Mouse (Mus musculus): ENCODE results near the gene Sox10. TPM values are rescaled to one million over a fixed set of nuclear protein-coding genes. Genes with fewer than 3 reads are reported as not detected.

The Sox10 gene
- total RNA-seq (2021) = 0.95 and 2.1 TPM in 2 replicates
- long read RNA-seq = 0 reads

DNA sequence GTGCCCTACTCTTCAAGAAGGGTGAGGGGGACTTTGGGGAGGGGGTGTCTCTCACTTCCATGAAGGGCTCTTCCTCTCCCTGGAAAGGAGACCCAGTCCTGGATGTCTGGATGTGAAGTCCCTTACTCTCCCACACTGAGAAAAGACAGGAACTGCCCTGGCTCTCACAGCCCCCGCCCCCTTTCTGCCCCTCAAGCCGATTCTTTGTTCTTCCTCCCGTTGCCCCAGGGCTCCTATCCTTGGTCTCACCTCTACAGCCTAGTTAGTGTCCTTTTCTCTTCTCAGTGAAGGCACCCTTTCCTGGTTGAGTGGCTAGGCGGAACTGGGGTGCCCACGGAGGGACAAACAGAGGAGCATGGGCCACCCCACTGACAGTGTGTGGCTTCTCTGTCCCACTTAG lies at the start of gene Sox10:
Sox10 (minus strand) TSS at position 101 of the 400 bp plus-strand sequence.
- DNase-seq = no peak

DNA sequence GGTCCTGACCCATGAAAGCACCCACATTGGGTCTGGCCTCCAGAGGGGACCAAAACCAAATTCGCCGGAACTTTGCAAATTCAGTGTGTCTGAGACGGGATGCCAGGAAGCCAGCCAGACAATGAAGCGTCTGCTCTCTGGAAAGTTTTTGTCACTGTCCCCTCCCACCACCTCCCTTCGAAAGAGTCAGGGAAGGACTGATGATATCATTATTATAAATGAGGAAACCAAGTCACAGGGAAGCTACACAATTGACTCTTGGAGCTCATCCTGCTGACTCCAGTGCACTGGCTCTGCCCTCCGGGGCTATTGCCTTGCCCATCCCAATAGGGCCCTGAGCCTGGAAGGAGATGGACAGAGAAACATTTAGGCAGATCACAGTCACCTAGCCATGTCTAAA lies 48.6 kb upstream of the Sox10 start:
- DNase-seq = no peak

DNA sequence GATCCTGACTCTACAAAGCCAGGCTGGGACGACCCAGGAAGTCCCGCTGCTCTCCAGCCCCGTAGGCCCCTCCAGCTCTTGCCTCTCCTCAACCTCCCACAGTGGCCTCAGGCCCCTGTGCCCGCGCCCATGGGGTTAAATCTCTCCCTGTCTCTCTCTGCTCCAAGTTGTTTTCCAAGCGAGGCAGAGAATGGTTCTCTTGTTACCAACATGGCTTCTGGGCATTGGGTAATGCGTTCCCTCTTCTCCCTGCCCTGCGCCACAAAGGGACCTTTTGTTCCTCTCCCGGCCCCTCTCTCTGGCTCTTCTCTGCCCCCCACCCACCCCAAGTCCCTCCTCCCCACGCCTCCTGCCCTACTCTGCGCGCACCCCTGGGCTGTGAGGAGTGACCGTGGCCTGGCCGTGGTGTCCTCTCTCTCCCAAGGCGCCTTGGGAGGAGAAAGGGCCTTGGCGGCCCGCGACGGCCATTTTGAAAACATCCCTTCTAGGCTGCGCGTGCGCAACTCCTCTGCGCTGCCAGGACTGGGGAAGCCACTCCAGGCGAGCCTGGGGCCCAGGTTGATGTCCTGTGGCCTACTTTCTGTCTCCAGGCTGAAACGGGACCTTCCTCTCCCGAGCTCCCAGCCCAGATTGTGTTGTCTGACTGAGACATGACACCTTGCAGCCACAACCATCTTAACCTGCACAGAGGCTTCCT lies 47.9 kb upstream of the Sox10 start:
- no peak for DNase-seq

DNA sequence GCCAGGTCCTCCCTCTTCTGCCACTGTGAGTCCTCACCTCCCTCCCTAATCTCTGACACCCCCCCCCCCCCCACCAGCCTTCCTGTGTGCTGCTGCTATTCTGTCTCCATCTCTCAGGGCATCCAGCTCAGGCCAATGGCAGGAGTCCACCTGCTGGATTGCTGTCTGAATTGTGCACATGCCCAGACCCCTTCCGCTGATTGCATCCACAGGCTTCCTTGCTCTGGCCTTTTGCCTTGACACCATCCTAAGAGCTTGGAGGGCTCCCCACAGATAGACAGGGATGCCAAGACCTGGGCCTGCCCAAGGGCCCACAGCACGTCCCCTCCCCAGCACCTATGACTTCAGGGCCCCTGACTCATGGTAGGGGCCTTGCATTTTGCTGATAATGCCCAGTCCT lies 45.3 kb upstream of the Sox10 start:
- DNase-seq = no peak

DNA sequence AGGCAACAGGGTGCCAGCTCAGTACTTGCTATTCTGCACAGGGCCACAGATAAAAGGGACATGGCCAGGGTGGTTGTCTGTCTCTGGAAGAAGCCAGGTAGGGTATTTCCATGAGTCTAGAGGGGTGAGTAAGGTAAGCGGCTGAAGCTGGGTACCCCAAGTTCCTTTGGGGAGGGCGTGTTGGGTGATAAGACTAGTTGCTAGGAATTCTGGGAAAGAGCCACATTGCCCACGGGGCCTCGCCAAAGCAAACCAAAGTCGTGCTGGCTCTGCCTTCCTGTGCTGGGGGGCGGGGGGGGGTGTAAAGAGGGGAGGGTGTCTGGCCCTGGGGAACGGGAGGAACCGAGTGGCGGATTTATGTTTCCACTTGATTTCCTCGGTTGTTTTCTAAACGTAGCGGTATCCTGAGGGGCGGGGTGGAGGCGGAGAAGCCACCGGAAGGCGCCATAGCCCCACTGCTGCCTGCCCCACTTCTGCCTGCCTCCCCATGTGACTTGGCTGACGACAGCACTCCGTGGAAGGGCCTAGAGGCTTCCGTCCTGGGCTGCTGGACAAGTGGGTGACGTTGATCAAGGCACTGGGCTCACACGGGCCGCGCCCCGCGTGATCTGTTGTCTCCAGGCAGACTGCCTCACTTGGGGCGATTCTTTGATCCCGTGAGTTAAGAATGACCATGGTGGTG lies 43.9 kb upstream of the Sox10 start:
- peak; percentile 28 for DNase-seq

DNA sequence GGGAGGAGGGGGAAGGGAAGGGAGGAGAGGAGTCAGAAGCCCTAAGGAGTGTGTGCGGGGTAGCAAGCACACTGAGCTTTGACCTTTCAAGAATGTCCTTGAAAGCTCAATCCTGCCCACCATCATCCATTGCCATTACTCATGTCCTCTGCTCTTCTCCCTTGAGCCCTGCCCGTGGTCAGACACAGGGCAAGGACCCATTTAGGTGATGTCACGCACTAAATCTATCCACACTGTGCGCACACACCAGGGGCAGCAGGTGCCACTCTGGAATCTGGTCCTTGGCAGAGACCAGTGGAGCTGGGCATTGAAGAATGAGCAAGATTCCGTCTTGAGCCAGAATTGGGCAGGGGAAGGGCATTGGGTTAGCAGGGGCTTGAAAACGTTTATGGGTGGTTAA lies 43.2 kb upstream of the Sox10 start:
- DNase-seq = no peak

DNA sequence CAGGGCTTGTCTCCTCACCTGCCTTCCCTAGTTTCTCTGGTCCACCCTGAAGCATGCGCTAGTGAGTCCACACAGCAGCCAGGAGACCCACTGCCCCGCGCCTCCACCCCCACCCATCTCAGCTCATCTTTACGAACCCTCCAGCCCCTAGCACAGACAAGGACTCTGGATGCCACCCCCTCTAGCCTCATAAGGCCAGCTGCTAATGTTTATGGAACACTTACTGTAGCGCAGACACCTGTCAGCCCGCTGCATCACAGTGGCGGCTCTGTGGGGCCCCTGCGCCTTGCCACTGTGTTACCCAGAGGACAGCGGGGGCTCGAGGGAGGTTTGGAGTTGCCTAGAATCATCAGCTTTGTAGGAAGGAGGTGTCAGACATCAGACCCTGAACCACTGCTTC lies 37.5 kb upstream of the Sox10 start:
- DNase-seq = no peak

DNA sequence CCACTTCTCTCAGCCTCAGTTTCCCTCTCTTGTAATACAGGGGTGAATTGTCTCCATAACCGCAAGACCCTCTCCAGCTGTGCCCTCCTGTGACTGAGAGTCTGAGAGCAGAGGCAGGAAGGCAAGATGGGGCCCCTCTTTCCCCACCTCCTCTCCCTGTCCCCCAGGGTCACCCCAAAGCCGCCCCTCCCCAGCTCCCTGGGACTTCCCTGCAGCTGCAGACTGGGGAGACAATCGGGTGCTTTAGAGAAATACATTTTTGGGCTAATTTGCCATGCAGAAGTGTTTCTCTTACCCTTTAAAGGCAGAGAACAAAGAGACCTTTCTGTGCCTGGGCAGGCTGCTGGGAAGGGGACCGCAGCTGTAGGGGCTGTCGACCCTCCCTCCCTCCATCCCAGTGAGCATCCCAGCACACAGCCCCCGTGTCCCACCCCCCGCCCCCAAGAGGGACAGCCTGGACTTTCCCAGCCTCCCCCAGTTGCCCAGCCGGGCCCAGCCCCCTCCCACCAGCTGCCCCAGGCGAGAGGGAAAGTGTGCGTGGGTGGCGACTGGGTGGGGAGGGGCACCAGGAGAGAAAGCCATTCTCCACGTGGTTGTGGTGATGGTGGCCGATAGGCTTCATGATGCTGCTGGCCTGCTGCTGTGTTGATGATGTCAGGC lies 36.6 kb upstream of the Sox10 start:
- DNase-seq = no peak

DNA sequence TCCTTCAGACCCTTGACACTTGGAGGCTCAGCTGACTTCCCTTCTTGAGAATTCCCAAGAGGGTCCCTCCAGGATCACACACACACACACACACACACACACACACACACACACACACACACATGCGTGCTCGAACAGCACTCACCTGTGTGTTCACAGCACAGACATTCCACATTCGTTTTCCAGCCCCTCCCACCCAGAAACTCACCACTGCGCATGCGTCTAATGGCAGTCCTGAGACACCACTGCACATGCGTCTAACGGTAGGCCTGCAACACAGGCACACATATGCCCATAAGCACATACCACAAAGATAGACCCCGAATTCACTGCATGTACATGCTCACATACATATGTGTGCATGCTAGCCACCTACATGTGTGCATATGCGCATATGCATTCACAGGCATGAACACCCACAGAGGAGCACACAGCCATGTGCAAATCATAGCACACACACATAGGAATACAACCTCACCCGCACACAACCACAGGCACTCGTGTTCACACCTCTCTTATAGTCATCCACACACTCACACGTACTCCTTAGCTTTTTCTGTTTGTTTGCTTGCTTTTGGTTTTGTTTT lies 34.4 kb upstream of the Sox10 start:
- no peak for DNase-seq

DNA sequence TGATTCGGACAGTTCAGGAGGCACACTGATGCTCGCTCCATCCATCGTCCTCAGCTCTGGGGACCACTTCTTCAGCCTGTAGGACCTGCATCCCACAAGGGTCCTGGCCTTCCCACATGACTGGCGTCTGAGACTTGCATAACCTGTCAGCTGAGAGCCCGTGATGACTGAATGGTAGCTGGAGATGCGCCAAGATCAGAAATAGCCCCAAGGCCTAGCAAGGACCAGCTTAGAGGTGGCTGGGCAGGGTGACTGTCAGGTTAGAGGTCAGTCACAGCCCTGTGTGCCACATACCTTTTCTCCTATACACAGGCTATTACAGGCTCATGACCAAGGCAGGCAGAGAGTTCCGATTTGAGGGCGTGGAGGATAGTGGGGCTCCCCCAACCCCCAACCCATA lies 30.5 kb upstream of the Sox10 start:
- DNase-seq = no peak

DNA sequence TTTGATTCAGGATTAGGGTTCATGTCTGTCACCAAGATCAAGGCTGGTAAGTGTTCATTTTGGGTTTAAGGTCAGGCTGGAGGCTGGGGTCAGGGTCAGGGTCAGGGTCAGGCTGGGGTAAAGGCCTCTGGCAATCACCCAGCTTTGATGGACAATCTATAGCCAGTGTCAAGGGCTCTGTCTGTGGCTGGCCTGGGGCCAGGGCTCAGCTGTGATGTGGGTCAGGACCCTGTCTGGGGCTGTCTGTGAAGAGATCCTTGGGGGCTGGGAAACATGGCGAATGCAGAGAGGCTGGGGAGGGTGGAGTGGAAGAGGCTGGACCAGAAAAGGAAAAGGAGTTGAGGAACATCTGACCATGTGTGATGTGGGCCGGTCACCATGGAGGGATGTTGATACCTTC lies 29.9 kb upstream of the Sox10 start:
- DNase-seq = no peak

DNA sequence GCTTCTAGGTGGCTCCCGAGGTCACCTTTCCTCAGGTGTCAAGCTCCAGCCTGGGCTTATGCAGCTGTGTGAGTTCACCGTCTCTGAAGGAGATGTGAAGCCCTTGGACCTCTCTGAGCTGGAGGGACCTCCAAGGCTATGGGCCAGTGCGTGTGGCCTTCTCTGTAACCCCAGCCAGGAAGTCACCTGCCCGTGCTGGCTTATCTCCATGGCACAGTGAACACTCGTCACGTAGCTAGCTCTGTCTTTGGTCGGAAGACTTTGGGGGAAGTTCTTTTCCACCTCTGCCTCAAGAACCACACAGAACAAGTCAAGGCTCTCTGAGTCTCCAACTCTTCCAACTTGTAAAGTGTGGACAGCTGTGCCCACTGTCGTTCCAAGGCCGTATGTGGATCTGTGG lies 29.0 kb upstream of the Sox10 start:
- no peak for DNase-seq

DNA sequence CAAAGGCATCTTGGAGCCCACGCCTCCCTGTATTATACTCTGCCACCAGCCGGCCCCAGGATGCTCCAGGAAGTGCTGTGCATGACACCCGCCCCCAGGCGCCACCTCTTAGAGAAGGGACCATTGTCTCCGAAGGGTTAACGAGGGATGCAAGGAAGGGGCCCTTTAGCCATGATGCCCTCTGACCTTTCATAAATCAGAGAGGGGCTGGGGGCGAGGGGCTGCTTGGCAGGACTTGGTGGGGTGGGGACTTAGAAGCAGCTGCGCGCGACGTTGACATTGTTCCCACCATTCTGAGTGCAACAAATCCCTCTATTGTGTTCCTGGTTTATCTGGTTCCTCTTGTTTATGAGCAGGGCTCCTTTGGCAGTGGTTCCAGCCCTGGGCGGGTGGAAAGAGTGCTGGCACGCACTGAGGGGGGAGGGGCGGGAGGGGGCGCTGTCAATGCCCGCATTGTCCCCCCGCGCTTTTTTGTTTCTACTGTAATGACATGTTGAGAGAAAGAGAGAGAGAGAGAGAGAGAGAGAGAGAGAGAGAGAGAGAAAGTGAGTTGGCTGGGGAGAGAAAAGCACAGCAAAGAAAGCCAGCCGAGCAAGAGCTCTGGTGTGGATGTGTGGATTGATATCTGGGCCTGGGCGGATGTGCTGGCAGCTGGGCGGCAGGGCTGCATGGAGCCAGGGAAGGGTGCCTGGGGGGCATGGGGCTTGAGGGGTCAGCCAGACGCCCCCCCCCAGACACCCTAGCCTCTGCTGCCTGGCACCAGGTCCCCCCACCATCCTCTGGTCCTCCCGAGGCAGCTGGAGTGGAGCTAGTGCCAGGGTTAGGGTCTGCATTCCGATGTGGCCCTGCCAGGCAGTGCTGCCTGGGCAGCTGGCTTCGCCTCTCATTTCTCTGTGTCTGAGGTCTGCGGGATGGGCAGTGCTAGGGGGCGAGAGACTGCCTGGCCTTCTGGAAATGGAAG lies 28.1 kb upstream of the Sox10 start:
- DNase-seq = no peak

DNA sequence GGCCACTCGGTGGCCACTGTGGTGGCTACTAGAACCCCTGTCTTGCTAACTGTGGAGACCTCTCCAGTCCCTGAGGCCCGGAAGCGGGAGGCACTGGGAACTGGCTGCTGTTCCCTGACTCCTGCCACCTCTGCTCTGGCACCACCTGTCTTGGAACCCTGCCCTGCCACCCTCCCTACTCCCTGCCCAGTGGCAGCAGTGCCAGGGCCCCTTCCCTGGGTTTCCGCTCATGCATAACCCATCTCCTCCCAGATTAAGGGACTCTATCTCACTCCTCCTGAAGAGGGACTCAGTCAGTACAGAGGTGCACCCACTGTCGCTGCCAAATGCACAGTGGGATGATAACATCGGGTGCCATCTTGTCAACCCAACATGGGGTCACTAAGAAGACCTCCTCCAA lies 27.4 kb upstream of the Sox10 start:
- no peak for DNase-seq

DNA sequence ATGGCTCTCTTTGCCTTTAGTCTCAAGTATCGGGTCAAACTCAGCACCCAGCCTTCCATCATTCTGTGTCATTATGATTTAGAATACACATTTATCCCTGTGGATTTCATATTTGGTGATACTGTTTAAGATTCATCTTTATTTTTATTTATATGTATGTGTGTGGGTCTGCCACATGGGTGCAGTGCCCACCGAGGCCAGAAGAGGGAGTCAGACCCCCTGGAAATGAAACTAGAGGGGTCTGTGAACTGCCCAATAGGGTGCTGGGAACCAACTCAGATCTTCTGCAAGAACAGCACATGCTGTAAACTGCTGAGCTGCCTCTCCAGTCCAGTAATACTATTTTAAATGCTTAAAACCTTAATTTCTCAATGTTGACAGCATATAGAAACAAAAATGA lies 26.4 kb upstream of the Sox10 start:
- DNase-seq = no peak

DNA sequence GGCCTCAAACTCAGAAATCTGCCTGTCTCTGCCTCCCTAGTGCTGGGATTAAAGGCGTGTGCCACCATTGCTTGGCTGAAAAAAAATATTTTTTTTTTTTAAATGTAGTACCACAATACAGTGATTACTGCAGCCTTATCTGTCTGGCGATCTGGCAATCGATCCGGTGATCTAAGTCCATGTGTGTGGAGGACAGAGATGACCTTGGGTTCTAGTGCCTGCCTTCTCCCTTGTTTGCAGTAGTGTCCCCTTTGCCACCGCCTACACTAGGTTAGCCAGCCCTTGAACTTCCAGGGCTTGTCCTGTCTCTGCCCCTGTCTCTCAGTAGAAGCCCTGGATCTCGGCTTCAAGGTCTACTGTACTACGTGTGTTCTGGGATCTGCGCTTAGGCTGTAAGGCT lies 22.8 kb upstream of the Sox10 start:
- DNase-seq = no peak

DNA sequence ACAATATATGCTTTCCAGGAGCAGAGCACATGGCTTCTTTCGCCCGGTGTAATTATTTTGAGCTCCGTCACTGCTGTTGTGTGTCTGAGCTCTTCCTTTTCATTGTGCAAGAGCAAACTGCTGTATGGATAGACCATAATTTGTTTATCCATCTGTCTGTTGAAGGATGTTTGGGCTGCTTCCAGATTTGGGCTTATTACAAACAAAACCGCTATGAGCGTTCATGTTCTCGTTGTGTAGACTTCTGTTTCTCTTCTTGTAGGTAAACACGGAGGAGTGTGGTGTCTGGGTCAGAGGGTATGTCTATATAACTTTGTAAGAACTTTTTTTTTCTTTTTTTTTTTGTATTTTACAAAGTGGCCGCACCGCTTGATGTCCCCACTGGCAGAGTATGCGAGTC lies 20.2 kb upstream of the Sox10 start:
- no peak for DNase-seq

DNA sequence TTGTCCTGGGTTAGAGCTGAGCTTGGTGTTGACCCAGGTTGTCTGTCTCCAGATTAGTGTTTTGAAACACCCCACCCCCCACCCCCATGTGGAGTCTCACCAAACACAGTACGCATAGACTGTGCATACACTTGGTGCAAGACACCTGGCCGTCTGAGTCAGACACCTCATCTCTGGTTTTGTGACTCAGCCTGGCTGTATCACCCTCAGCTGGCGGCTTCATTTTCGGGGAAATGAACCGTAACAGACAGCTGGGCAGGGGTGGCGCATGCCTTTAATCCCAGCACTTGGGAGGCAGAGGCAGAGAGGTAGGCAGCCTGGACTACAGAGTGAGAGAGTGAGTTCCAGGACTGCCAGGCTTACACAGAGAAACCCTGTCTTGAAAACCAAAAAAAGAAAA lies 11.9 kb upstream of the Sox10 start:
- DNase-seq = no peak

DNA sequence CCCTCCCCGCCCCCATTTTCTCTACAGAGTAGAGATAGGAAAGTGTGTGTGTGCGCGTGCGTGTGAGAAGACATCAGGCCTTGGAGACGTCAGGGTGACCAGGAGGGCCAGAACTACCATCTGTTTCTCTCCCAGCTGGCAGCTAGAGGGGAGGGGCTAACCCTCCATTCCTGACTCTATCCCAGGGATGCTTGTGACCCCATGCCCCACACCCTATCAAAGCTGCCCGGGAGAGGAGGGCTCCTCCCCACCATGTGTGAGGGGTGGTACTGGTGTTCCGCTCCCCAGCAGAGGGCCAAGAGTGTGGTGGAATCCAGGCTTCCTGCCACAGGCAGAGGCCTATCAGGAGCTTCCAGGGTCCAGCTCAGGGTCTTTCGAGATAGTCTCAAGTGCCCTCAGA lies 1.7 kb upstream of the Sox10 start:
- no peak for DNase-seq

DNA sequence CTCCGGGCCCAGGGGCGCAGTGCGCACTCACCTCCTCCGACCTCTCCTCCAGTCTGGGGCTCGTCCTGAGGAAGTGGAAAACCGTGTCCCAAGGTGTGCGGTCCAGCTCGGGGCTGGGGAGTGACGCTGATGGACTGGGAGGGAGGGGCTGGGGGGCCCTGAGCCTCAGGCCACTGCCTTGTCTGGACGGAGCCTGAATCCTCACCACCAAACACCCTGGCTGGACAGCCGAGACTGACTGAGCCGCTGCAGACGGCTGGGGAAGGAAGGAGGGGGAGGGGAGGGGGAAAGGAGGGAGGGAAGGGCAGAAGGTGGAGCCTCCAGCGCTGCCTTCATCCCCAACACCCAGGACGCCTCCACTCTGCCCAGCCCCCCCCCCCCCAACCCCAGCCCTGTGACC lies 789 bp downstream of the Sox10 start:
- DNase-seq = no peak

DNA sequence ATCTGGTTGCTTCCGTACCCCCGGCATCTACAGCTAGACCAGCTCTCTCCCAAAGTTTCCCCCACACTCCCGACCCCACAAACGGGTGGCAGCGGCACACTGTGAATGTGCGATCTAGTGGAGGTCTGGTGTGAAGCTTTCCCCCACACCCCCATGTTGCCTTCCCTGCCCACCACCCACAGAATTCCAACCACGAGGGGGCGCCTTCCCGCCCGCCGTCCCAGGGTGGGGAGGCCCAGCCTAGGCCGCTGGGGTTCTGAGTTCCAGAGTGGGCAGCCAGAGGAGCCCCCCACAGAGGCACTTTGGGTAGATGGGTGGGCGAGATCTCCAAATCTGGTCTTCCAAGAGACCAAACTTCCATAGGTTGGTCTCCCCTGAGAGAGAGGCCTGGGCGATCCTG lies 2.2 kb downstream of the Sox10 start:
- DNase-seq = no peak

DNA sequence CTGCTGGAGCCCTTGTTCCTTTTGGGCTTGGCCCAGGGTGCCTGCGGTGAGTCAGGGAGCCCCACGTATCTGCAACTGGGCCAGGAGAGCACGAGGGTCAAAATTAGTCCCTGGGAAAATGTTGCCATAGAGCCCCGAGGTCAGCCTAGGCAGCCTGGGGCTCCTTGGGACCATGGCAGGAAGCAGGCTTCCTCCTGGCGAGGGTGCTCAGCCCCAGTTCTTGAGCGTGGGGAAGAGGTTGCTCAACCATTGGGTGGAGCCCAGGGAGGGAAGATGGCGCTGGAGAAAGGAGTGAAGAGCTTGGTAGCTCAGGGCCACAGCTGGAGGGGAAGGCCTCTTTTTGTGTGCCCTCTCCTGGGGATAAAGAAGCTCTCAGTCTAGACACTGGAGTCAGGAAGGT lies 2.7 kb downstream of the Sox10 start:
- DNase-seq = no peak

Measured in adrenal gland, postnatal 25 days (tissue).